Mouse (Mus musculus) ES-E14 (cell line): Measurements from ENCODE around the gene Ppp1r15a.

Experiments
- CHD2 ChIP-seq: IDR thresholded peaks from 2 replicates; pipeline ENCODE4 v1.6.1; 2014; ENCODE audit warnings: mild to moderate bottlenecking, low read depth, low read length, inconsistent platforms
- HCFC1 ChIP-seq: IDR thresholded peaks from 2 replicates; pipeline ENCODE4 v1.6.1; 2012; ENCODE audit warnings: low read length, inconsistent platforms, borderline replicate concordance; ENCODE audit not compliant: insufficient read depth
- MAFK ChIP-seq: IDR thresholded peaks from 2 replicates; pipeline ENCODE4 v1.6.1; 2014; ENCODE audit warnings: mild to moderate bottlenecking, low read depth, low read length, inconsistent platforms; ENCODE audit not compliant: insufficient read depth
- ZNF384 ChIP-seq: IDR thresholded peaks from 2 replicates; pipeline ENCODE4 v1.6.1; 2012; ENCODE audit warnings: low read depth, low read length, inconsistent platforms

GRCm38 (mm10) chr7:45523678-45524170 lies 2.3 kb downstream of the Ppp1r15a start:
- TF ChIP-seq CHD2 (no peak), MAFK (no peak), HCFC1 (no peak), ZNF384 (no peak)
